Mouse (Mus musculus) effector memory CD4-positive, alpha-beta T cell, adult 5 months (primary cell): ENCODE measurements around the gene Nynrin. TPM values are rescaled to one million over a fixed set of nuclear protein-coding genes. Genes with fewer than 3 reads are reported as not detected.

Experiments used
- polyA plus RNA-seq: library from polyadenylated mRNA; unstranded; fragments of 100-300 nt; shearing (Covaris generic); gene quantifications from one replicate; pipeline ENCODE4 v1.2.1, GENCODE M21; 2017

Gene Nynrin
- not detected for polyA plus RNA-seq

DNA sequence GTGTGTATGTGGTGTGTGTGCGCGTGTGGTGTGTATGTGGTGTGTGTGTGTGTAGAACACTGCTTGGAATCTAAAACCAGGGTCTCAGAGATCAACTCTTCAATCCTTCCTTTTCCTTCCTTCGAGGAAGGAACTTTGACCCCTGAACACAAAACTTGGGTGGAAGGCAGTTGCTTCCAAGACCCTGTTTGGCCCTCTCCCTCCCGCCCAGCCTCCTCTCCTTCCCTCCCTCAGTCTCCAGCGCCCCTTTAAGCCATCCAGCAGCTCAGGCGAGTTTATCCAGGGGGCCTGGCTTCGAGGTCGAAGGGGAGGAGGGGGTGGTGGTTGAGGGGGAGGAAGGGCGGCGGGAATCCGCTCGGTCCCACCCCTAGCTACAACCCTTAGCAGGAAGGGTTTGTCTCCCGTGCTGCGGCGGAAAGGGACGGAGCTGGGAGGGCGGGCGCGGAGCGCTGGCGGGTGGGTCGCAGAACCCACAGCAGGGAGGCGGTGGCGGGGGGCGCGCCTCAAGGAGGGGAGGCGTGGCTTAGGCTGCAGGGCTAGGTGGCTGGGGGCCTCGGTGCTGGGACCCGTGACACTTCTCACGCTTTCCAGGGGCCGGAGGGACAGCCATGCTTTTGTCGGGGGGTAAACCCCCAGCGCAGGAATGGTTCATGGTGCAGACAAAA lies at the start of gene Nynrin:
Gene Nynrin (plus strand): TSS at position 390 of the 665 bp plus-strand sequence.

DNA sequence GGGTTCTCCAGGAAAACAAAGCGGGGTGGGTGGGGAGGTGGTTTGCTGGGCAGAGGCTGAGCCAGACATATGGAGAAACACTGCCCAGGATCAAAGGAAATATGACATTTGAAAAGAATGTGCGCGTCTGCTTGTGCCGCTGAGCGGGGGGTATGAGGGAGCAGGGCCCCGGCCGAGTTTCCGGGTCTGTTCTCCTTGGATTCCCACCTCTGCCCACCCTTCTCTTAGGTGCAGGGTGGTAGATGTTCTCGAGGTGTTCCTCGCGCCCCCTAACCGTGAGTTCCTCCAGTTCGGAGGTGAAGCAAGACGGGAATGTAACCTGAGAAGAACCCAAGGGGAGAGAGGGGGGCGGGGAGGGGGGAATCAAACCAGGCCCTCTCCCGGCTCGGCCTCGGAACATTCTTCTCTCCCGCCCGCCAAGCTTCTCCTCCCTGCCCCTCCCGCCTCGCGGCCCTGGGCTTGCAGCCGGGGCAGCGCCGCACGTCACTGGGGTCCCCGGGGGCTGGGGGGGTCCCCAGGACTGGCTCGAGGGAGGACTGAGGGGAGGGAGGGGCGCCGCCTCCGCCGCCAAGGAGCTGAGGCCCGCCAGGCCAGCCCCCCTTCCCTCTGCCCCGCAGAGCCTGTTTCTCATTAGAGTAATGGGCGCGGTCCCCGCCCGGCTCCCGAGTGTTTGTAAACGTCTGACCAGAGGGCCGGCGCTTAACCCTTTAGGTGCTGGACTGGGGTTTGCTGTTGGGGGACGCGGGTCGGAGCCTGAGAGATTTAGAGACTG lies 30.6 kb upstream of the Nynrin start, which contains the start of gene Nfatc4:
Gene Nfatc4 (plus strand): TSS at position 154 of the 772 bp plus-strand sequence.

DNA sequence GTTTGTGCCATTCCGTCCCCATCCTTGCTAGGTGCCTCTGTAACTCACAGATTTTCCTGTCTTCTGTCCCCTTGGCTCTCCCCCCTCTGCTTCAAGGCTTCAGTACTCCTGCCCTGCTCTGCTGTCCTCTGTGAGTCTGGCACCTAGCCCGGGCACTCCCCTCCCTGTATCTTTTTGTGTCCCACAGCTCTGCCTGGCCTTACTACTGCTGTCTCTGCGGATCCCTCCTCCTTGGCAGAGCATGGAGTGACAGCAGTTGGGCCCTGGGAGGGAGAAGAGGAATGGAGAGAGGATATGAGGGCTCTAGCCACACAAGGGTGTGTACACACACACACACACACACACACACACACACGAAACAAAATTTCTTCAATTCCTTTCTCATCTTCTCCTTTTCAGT lies 30.4 kb downstream of the Nynrin start, which contains the start of gene Cbln3:
Gene Cbln3 (minus strand): TSS at position 227 of the 400 bp plus-strand sequence.

DNA sequence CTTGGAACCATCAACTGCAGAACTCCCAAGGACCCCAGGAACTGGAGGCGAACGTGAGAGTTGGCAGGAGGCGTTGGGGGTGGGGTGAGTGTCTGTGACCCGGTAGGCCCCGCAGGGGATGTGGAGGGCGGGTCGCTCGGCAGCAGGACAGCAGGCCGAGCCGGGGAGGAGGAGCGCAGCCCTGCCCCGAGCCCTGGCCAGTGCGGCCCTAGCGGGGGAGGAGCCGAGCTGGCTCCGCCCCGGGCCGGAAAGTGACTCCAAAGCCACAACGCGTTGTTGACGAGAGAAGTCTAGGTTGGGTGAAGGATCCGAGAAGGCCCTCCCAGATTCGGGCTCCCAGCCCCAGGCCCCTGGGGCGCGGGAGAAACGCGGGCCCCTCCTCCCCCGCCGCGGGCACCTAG lies 30.9 kb downstream of the Nynrin start, which contains the start of gene Khnyn:
Gene Khnyn (plus strand): TSS at position 235 of the 401 bp plus-strand sequence.

DNA sequence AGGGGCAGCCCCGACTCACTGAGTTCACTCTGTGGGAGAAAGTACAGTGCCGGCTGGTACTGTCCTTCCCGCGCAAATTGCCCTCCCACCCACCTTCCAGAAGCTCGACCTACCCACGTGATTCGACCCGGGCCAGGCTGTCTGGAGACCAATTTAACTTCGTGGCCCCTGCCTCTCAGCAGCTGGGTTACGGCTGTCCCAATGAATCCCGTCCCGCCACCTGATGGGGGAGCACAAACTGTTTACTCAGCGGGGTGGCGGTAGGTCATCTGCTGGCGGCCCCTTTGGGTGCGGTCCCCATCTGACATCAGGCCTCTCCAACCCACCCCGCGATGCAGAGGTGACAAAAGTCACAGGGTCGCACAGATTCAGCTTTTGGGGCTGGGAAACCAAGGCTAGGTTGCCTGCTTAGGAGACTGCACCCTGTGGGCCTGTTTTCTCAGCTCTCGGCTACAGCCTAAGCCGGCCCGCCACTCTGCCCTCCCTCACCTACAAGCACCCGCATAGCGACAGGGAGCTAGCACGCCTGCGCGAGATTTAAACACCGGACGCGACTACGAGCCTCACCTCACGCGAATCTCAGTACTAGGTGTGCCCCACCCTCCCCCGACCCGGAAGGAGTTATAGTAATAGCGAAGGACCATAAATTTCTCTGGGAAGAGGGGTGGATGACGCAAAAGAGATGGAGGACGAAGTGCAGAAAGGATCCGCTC lies 46.0 kb downstream of the Nynrin start, which contains the start of gene Sdr39u1:
Gene Sdr39u1 (minus strand): TSS at position 593 of the 713 bp plus-strand sequence.

Other genes starting within 250 kb of the Nynrin start
- 0.65 TPM for gene Rec8, start 236.0 kb upstream of the Nynrin start, polyA plus RNA-seq
- 64.4 TPM for gene Ipo4, start 218.1 kb upstream of the Nynrin start, polyA plus RNA-seq
- gene Gm49378, start 216.1 kb upstream of the Nynrin start, polyA plus RNA-seq = not detected
- 65.5 TPM for gene Tm9sf1, start 210.2 kb upstream of the Nynrin start, polyA plus RNA-seq
- gene Tssk4, start 203.8 kb upstream of the Nynrin start, polyA plus RNA-seq = 0.59 TPM
- 52.4 TPM for gene Mdp1, start 193.5 kb upstream of the Nynrin start, polyA plus RNA-seq
- 32.1 TPM for gene Gmpr2, start 182.1 kb upstream of the Nynrin start, polyA plus RNA-seq
- 214 TPM for gene Nedd8, start 181.9 kb upstream of the Nynrin start, polyA plus RNA-seq
- 351 TPM for gene Tinf2, start 172.2 kb upstream of the Nynrin start, polyA plus RNA-seq
- not detected for gene Tgm1, start 140.1 kb upstream of the Nynrin start, polyA plus RNA-seq
- 89.4 TPM for gene Rabggta, start 131.7 kb upstream of the Nynrin start, polyA plus RNA-seq
- gene Dhrs1, start 108.3 kb upstream of the Nynrin start, polyA plus RNA-seq = 22.6 TPM
- gene Nop9, start 108.3 kb upstream of the Nynrin start, polyA plus RNA-seq = 51.0 TPM
- not detected for gene Cideb, start 95.6 kb upstream of the Nynrin start, polyA plus RNA-seq
- 0.14 TPM for gene Ltb4r2, start 92.6 kb upstream of the Nynrin start, polyA plus RNA-seq
- 0.27 TPM for gene Ltb4r1, start 88.0 kb upstream of the Nynrin start, polyA plus RNA-seq
- not detected for gene Adcy4, start 69.9 kb upstream of the Nynrin start, polyA plus RNA-seq
- gene Ripk3, start 65.1 kb upstream of the Nynrin start, polyA plus RNA-seq = 60.3 TPM
- gene Nfatc4, start 30.9 kb upstream of the Nynrin start, polyA plus RNA-seq = not detected
- 0.10 TPM for gene Cbln3, start 30.4 kb downstream of the Nynrin start, polyA plus RNA-seq
- gene Khnyn, start 30.9 kb downstream of the Nynrin start, polyA plus RNA-seq = 89.2 TPM
- 29.4 TPM for gene Sdr39u1, start 46.3 kb downstream of the Nynrin start, polyA plus RNA-seq
- not detected for gene Cma1, start 90.7 kb downstream of the Nynrin start, polyA plus RNA-seq
- gene Cma2, start 97.0 kb downstream of the Nynrin start, polyA plus RNA-seq = not detected
- gene Mcpt1, start 164.0 kb downstream of the Nynrin start, polyA plus RNA-seq = not detected
- not detected for gene Mcpt9, start 176.5 kb downstream of the Nynrin start, polyA plus RNA-seq
- gene Mcpt2, start 188.0 kb downstream of the Nynrin start, polyA plus RNA-seq = not detected
- gene Mcpt4, start 208.3 kb downstream of the Nynrin start, polyA plus RNA-seq = not detected
- gene Mcpt8, start 231.3 kb downstream of the Nynrin start, polyA plus RNA-seq = not detected
- not detected for gene Ctsg, start 248.6 kb downstream of the Nynrin start, polyA plus RNA-seq